Mouse (Mus musculus): ENCODE measurements around the gene Klrc3. TPM values are rescaled to one million over a fixed set of nuclear protein-coding genes. Genes with fewer than 3 reads are reported as not detected.

The Klrc3 gene
- polyA plus RNA-seq, 1 experiment from 2014 or later: not detected

DNA sequence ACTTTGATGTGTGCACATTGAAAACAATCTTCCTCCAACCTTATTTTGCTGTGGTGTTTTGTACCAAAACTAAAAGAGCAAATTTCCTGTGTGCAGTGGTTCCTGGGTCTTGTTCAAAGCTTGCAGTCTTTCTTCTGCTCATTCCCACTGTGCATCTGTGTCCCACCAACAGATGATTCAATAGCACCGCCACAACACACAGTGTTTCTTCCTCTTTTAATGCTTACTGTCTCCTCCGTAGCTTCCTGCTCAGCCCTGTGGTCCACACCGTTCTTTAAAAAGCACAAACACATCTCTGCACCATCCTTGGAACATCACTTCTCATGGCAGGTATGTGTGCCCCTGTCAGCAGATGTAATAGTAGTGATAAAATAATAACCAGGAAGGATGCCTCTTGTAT is 51.6 kb downstream of the Klrc3 start, which contains the start of gene Klrd1:
Gene Klrd1, plus strand, starts transcription at position 275 of the 400 bp plus-strand sequence.
- Histone ChIP-seq H3K4me3 (replicated peaks; ENCODE audit: low read length) (no peak within 1 kb of the TSS), H3K9me3 (ENCODE audit: control insufficient read depth, low read length) (no peaks in the 10 kb centered on the region), H3K9ac (replicated peaks; ENCODE audit: low read depth, low read length) (no peak within 1 kb of the TSS), H3K36me3 (ENCODE audit: control insufficient read depth, insufficient read depth) (no peaks in the 10 kb centered on the region), H3K4me1 (replicated peaks; ENCODE audit: control insufficient read depth, insufficient read depth, low read length) (no peaks in the 10 kb centered on the region), H3K4me2 (ENCODE audit: low read length) (no peak within 1 kb of the TSS), H3K27me3 (replicated peaks; ENCODE audit: control insufficient read depth, insufficient read depth, low read length) (no peaks in the 10 kb centered on the region), H3K27ac (ENCODE audit: low read length) (no peak within 1 kb of the TSS)
- 83% methylated on average over 3 of the region's 3 CpGs for WGBS
- no peak for ATAC-seq

Small RNA genes within 50 kb of the gene (microRNA-seq; reads per million reads assigned to microRNA genes)
- not detected for gene Mir680-1

Other genes starting within 250 kb of the Klrc3 start
- gene Clec1b, start 246.0 kb downstream of the Klrc3 start, polyA plus RNA-seq (2015; fragmentation: Nextera tagmentation; extraction: Ambion mirVana): 0.86 and 1.2 TPM in 2 replicates
- 0.19 TPM in 1 of 2 replicates, not detected in the other for gene Clec9a, start 234.5 kb downstream of the Klrc3 start, polyA plus RNA-seq (2015; fragmentation: Nextera tagmentation; extraction: Ambion mirVana)
- gene Clec1a, start 191.3 kb downstream of the Klrc3 start, polyA plus RNA-seq (2015; fragmentation: Nextera tagmentation; extraction: Ambion mirVana): 0.80 and 0.84 TPM in 2 replicates
- not detected in 2 replicates for gene Olr1, start 136.2 kb downstream of the Klrc3 start, polyA plus RNA-seq (2015; fragmentation: Nextera tagmentation; extraction: Ambion mirVana)
- 0.09 TPM in 1 of 2 replicates, not detected in the other for gene Tmem52b, start 130.8 kb downstream of the Klrc3 start, polyA plus RNA-seq (2015; fragmentation: Nextera tagmentation; extraction: Ambion mirVana)
- gene Gabarapl1, start 110.2 kb downstream of the Klrc3 start, polyA plus RNA-seq (2015; fragmentation: Nextera tagmentation; extraction: Ambion mirVana): 203 and 217 TPM in 2 replicates
- not detected in 2 replicates for gene Klre1, start 65.4 kb downstream of the Klrc3 start, polyA plus RNA-seq (2015; fragmentation: Nextera tagmentation; extraction: Ambion mirVana)
- gene Klrd1, start 51.6 kb downstream of the Klrc3 start, polyA plus RNA-seq (2015; fragmentation: Nextera tagmentation; extraction: Ambion mirVana): not detected in 2 replicates
- gene Klrk1, start 19.5 kb downstream of the Klrc3 start, polyA plus RNA-seq (2015; fragmentation: Nextera tagmentation; extraction: Ambion mirVana): 0.25 TPM in 1 of 2 replicates, not detected in the other
- not detected in 2 replicates for gene Klrc2, start 17.4 kb upstream of the Klrc3 start, polyA plus RNA-seq (2015; fragmentation: Nextera tagmentation; extraction: Ambion mirVana)
- not detected in 2 replicates for gene Klrc1, start 35.6 kb upstream of the Klrc3 start, polyA plus RNA-seq (2015; fragmentation: Nextera tagmentation; extraction: Ambion mirVana)
- not detected in 2 replicates for gene Klri1, start 73.8 kb upstream of the Klrc3 start, polyA plus RNA-seq (2015; fragmentation: Nextera tagmentation; extraction: Ambion mirVana)
- not detected in 2 replicates for gene Klri2, start 97.1 kb upstream of the Klrc3 start, polyA plus RNA-seq (2015; fragmentation: Nextera tagmentation; extraction: Ambion mirVana)
- not detected in 2 replicates for gene Gm156, start 140.9 kb upstream of the Klrc3 start, polyA plus RNA-seq (2015; fragmentation: Nextera tagmentation; extraction: Ambion mirVana)
- gene Gm17631, start 219.3 kb upstream of the Klrc3 start, polyA plus RNA-seq (2015; fragmentation: Nextera tagmentation; extraction: Ambion mirVana): not detected in 2 replicates
- gene Klra17, start 233.3 kb upstream of the Klrc3 start, polyA plus RNA-seq (2015; fragmentation: Nextera tagmentation; extraction: Ambion mirVana): not detected in 2 replicates